Mouse (Mus musculus): ENCODE data around the gene Sbpl. TPM values are rescaled to one million over a fixed set of nuclear protein-coding genes. Genes with fewer than 3 reads are reported as not detected.
"Not testable (repeated sequence)": the region's sequence is repeated elsewhere in the genome, so short reads cannot be mapped to it uniquely, and the experiment has no call there.

Sbpl gene
- polyA plus RNA-seq, 1 experiment from 2014 or later: not detected

DNA sequence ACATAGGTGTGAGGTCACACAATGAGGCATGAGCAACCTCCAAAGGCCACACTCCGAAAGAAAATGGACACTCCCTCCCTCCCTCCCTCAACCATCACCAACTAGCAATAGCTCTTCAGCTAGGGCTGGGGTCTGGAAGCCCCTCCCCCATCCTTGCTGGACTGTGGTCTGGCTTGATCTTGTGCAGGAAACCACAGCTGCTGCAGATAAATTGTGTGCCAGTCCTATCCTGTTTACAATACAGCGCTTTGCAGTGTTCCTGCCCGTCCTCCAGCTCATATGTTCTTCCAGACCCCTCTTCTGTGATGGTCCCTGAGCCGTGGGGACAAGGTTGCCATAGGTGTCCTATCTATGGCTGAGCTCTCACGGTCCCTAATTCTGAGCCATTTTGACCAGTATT lies 23.9 kb downstream of the Sbpl start:
- H3K36me3 ChIP-seq (ENCODE audit: control insufficient read depth, insufficient read depth): no peaks in the 10 kb centered on the region
- H3K4me2 ChIP-seq (ENCODE audit: low read depth, low read length): no peak overlapping the region
- 23% methylated on average over 5 of the region's 5 CpGs for WGBS (ENCODE audit: insufficient replicate concordance)
- H3K4me1 ChIP-seq (ENCODE audit: control insufficient read depth, low read depth, low read length): no peaks in the 10 kb centered on the region
- H3K9me3 ChIP-seq (replicated peaks; ENCODE audit: control insufficient read depth, low read length): no peaks in the 10 kb centered on the region
- ATAC-seq (ENCODE audit: low read depth): no peak
- no peak overlapping the region for H3K27ac ChIP-seq (ENCODE audit: low read length)
- H3K27me3 ChIP-seq (ENCODE audit: control insufficient read depth, insufficient read depth, low read depth, low read length): no peaks in the 10 kb centered on the region
- H3K9ac ChIP-seq (ENCODE audit: low read depth, low read length): no peak overlapping the region
- no peak overlapping the region for H3K4me3 ChIP-seq (ENCODE audit: low read depth, low read length)

DNA sequence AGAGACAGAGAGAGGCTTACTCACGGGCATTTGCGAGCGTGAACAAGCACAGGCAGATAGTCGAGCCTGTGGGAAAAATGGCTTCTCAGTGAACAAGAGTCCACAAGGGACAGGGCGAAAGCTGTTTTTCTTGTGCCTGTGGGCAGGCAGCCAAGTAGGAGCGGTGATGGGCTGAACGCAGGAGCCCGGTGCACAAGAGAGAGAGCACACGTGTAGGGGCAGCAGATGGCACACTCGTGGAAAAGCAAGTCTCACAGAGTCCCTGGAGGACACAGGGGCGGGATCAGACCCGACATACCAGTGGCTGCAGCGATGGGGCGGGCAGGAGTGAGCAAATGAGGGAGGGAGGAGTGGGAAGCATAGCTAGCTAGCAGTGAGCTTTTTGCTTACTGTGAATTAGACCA lies 30.0 kb downstream of the Sbpl start:
- Histone ChIP-seq H3K27me3 (ENCODE audit: control insufficient read depth, insufficient read depth, low read depth, low read length) (no peaks in the 10 kb centered on the region), H3K36me3 (ENCODE audit: control insufficient read depth, insufficient read depth) (no peaks in the 10 kb centered on the region), H3K4me2 (ENCODE audit: low read depth, low read length) (peak overlapping the region; percentile 81), H3K4me3 (ENCODE audit: low read depth, low read length) (peak overlapping the region; percentile 63), H3K9me3 (replicated peaks; ENCODE audit: control insufficient read depth, low read length) (no peaks in the 10 kb centered on the region), H3K9ac (ENCODE audit: low read depth, low read length) (peak overlapping the region; percentile 48), H3K4me1 (ENCODE audit: control insufficient read depth, low read depth, low read length) (no peaks in the 10 kb centered on the region; the same call in none of the 2 replicates), H3K27ac (ENCODE audit: low read length) (peak overlapping the region; percentile 69)
- under 1% methylated on average over 14 of the region's 14 CpGs for WGBS (ENCODE audit: insufficient replicate concordance)
- peak; percentile 59 for ATAC-seq (ENCODE audit: low read depth)

DNA sequence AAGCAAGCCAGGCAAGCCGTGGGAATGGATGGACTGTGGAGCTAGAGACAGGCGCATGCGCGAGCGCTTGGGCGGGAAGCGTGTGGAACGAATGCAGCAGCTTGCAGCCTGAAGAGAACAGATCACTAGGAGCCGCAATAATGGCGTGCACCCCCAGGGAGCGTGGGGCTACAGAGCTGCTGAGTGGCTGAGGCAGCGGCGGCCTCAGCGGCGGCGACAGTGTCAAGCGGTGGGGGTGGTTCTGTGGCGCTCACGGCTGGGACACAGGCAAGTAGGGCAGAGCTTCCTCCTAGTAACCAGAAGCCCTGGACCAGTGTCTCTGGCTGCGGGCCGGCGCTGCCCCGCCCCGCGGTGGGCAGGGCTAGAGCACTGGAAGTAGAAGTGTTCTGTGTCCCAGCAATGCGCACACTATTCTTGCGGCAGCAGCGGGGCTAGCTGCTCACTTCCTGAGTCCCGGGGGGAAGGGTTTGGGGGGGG lies 30.5 kb downstream of the Sbpl start:
- Histone ChIP-seq H3K4me3 (ENCODE audit: low read depth, low read length) (peak overlapping the region; percentile 63), H3K4me2 (ENCODE audit: low read depth, low read length) (peak overlapping the region; percentile 81), H3K36me3 (ENCODE audit: control insufficient read depth, insufficient read depth) (no peaks in the 10 kb centered on the region), H3K27me3 (ENCODE audit: control insufficient read depth, insufficient read depth, low read depth, low read length) (no peaks in the 10 kb centered on the region), H3K9ac (ENCODE audit: low read depth, low read length) (peak overlapping the region; percentile 61), H3K9me3 (replicated peaks; ENCODE audit: control insufficient read depth, low read length) (no peaks in the 10 kb centered on the region), H3K27ac (ENCODE audit: low read length) (peak overlapping the region; percentile 80), H3K4me1 (ENCODE audit: control insufficient read depth, low read depth, low read length) (no peaks in the 10 kb centered on the region; the same call in none of the 2 replicates)
- ATAC-seq (ENCODE audit: low read depth): peak; percentile 97
- under 1% methylated on average over 29 of the region's 29 CpGs for WGBS (ENCODE audit: insufficient replicate concordance)

DNA sequence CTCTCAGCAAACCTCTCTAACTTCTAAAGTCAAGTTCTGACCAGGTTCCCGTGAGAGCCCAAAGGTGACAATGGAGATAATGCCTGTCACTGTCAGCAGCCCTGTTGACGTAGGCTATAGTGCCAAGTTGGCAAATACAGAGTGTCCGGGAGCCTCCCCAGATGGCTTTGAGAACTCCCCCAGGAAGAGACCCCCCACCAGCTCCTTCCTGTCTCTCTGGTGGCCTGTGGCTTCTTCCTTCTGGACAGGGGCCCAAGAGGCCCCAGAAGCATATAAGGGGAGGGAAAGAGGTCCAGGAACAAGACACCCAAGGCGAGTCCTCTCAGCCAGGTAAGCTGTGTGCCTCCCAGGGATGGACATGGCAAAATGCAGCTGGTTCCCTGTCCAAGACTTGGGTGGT lies 37.9 kb downstream of the Sbpl start, which contains the start of gene Dcpp3:
Dcpp3 (plus strand) TSS at position 301 of the 400 bp plus-strand sequence.
- H3K36me3 ChIP-seq (ENCODE audit: control insufficient read depth, insufficient read depth); H3K27me3 ChIP-seq (ENCODE audit: control insufficient read depth, insufficient read depth, low read depth, low read length); H3K4me3 ChIP-seq (ENCODE audit: low read depth, low read length); H3K9ac ChIP-seq (ENCODE audit: low read depth, low read length); H3K4me2 ChIP-seq (ENCODE audit: low read depth, low read length); ATAC-seq (ENCODE audit: low read depth); H3K4me1 ChIP-seq (ENCODE audit: control insufficient read depth, low read depth, low read length); H3K27ac ChIP-seq (ENCODE audit: low read length); H3K9me3 ChIP-seq (replicated peaks; ENCODE audit: control insufficient read depth, low read length): not testable (repeated sequence)
- WGBS (ENCODE audit: insufficient replicate concordance): 24% methylated on average over 4 of the region's 4 CpGs

Other genes with a start within 250 kb of the Sbpl start
- gene 1520401A03Rik, start 232.5 kb downstream of the Sbpl start, polyA plus RNA-seq (2015; fragmentation: Nextera tagmentation; extraction: Ambion mirVana): 0.04 and 0.14 TPM in 2 replicates
- gene Pkmyt1, start 228.9 kb downstream of the Sbpl start, polyA plus RNA-seq (2015; fragmentation: Nextera tagmentation; extraction: Ambion mirVana): 24.9 and 26.0 TPM in 2 replicates
- gene Paqr4, start 214.4 kb downstream of the Sbpl start, polyA plus RNA-seq (2015; fragmentation: Nextera tagmentation; extraction: Ambion mirVana): 7.5 and 7.6 TPM in 2 replicates
- gene Kremen2, start 209.4 kb downstream of the Sbpl start, polyA plus RNA-seq (2015; fragmentation: Nextera tagmentation; extraction: Ambion mirVana): not detected in 2 replicates
- gene Flywch1, start 183.7 kb downstream of the Sbpl start, polyA plus RNA-seq (2015; fragmentation: Nextera tagmentation; extraction: Ambion mirVana): 8.6 and 10.6 TPM in 2 replicates
- 0.64 and 0.86 TPM in 2 replicates for gene Flywch2, start 169.2 kb downstream of the Sbpl start, polyA plus RNA-seq (2015; fragmentation: Nextera tagmentation; extraction: Ambion mirVana)
- gene Srrm2, start 164.7 kb downstream of the Sbpl start, polyA plus RNA-seq (2015; fragmentation: Nextera tagmentation; extraction: Ambion mirVana): 150 and 172 TPM in 2 replicates
- 426 and 436 TPM in 2 replicates for gene Elob, start 126.1 kb downstream of the Sbpl start, polyA plus RNA-seq (2015; fragmentation: Nextera tagmentation; extraction: Ambion mirVana)
- not detected in 2 replicates for gene Prss33, start 119.2 kb downstream of the Sbpl start, polyA plus RNA-seq (2015; fragmentation: Nextera tagmentation; extraction: Ambion mirVana)
- gene Prss32, start 111.4 kb downstream of the Sbpl start, polyA plus RNA-seq (2015; fragmentation: Nextera tagmentation; extraction: Ambion mirVana): not detected in 2 replicates
- 0.06 TPM in 1 of 2 replicates, not detected in the other for gene Prss41, start 111.1 kb downstream of the Sbpl start, polyA plus RNA-seq (2015; fragmentation: Nextera tagmentation; extraction: Ambion mirVana)
- gene Prss21, start 87.2 kb downstream of the Sbpl start, polyA plus RNA-seq (2015; fragmentation: Nextera tagmentation; extraction: Ambion mirVana): not detected in 2 replicates
- gene Dcpp1, start 74.4 kb downstream of the Sbpl start, polyA plus RNA-seq (2015; fragmentation: Nextera tagmentation; extraction: Ambion mirVana): not detected in 2 replicates
- gene Dcpp2, start 74.4 kb downstream of the Sbpl start, polyA plus RNA-seq (2015; fragmentation: Nextera tagmentation; extraction: Ambion mirVana): not detected in 2 replicates
- not detected in 2 replicates for gene Dcpp3, start 37.8 kb downstream of the Sbpl start, polyA plus RNA-seq (2015; fragmentation: Nextera tagmentation; extraction: Ambion mirVana)
- gene Sbp, start 13.6 kb downstream of the Sbpl start, polyA plus RNA-seq (2015; fragmentation: Nextera tagmentation; extraction: Ambion mirVana): not detected in 2 replicates
- 0.07 TPM in 1 of 2 replicates, not detected in the other for gene Prss30, start 25.3 kb upstream of the Sbpl start, polyA plus RNA-seq (2015; fragmentation: Nextera tagmentation; extraction: Ambion mirVana)
- gene Prss22, start 42.8 kb upstream of the Sbpl start, polyA plus RNA-seq (2015; fragmentation: Nextera tagmentation; extraction: Ambion mirVana): not detected in 2 replicates
- not detected in 2 replicates for gene Prss27, start 82.9 kb upstream of the Sbpl start, polyA plus RNA-seq (2015; fragmentation: Nextera tagmentation; extraction: Ambion mirVana)
- gene Kctd5, start 118.2 kb upstream of the Sbpl start, polyA plus RNA-seq (2015; fragmentation: Nextera tagmentation; extraction: Ambion mirVana): 10.3 and 10.8 TPM in 2 replicates
- 24.3 and 24.4 TPM in 2 replicates for gene Pdpk1, start 195.7 kb upstream of the Sbpl start, polyA plus RNA-seq (2015; fragmentation: Nextera tagmentation; extraction: Ambion mirVana)
- 20.7 and 25.0 TPM in 2 replicates for gene Amdhd2, start 208.5 kb upstream of the Sbpl start, polyA plus RNA-seq (2015; fragmentation: Nextera tagmentation; extraction: Ambion mirVana)
- gene Atp6v0c, start 214.4 kb upstream of the Sbpl start, polyA plus RNA-seq (2015; fragmentation: Nextera tagmentation; extraction: Ambion mirVana): 352 and 382 TPM in 2 replicates

Data from liver, embryonic 16.5 days (tissue).